Mouse (Mus musculus) liver, embryonic 13.5 days (tissue): ENCODE measurements around the gene Gng11. TPM values are rescaled to one million over a fixed set of nuclear protein-coding genes. Genes with fewer than 3 reads are reported as not detected.

ENCODE experiments used
- ATAC-seq: fragments of 200-750 bp; cut with Nextera tagmentation; 2 replicates; pipeline ENCODE4 v1.8.0; 2017; ENCODE audit warnings: low read depth, mild to moderate bottlenecking, moderate number of reproducible peaks, moderate library complexity
- DNase-seq: peaks from one replicate; pipeline ENCODE4 v3.0.0; 2022
- H3K27ac ChIP-seq: fragments of 300-500 bp; sonication (generic); 2 replicates; pipeline ENCODE4 v1.5.1; 2015; ENCODE audit warnings: moderate library complexity, mild to moderate bottlenecking, inconsistent platforms
- H3K27me3 ChIP-seq: fragments of 300-500 bp; sonication (generic); 2 replicates; pipeline ENCODE4 v1.6.1; 2015; ENCODE audit warnings: mild to moderate bottlenecking, inconsistent platforms
- H3K36me3 ChIP-seq: fragments of 300-500 bp; sonication (generic); 2 replicates; pipeline ENCODE4 v1.6.1; 2015; ENCODE audit warnings: mild to moderate bottlenecking, inconsistent platforms
- H3K4me1 ChIP-seq: fragments of 300-500 bp; sonication (generic); replicated peaks from 2 replicates; pipeline ENCODE4 v1.6.1; 2015; ENCODE audit warnings: inconsistent platforms
- H3K4me2 ChIP-seq: fragments of 300-500 bp; sonication (generic); 2 replicates; pipeline ENCODE4 v1.6.1; 2015; ENCODE audit warnings: inconsistent platforms, mild to moderate bottlenecking, moderate library complexity
- H3K4me3 ChIP-seq: fragments of 300-500 bp; sonication (generic); replicated peaks from 2 replicates; pipeline ENCODE4 v1.5.1; 2015; ENCODE audit warnings: mild to moderate bottlenecking, inconsistent platforms
- H3K9ac ChIP-seq: fragments of 300-500 bp; sonication (generic); 2 replicates; pipeline ENCODE4 v1.6.1; 2015; ENCODE audit warnings: mild to moderate bottlenecking, inconsistent platforms
- H3K9me3 ChIP-seq: fragments of 300-500 bp; sonication (generic); replicated peaks from 2 replicates; pipeline ENCODE4 v1.6.1; 2016; ENCODE audit warnings: inconsistent platforms
- WGBS: fragments of 180-500 bp; shearing (Covaris S2); methylation state at CpG from one replicate; pipeline ENCODE4 v1.1.7; 2015; ENCODE audit not compliant: insufficient replicate concordance; 5-methylcytosine and 5-hydroxymethylcytosine counted together
- polyA plus RNA-seq: library from polyadenylated mRNA; unstranded; fragments of >200 nt; fragmentation: Nextera tagmentation; extraction: Ambion mirVana; gene quantifications from 2 replicates; pipeline ENCODE4 v1.2.1, GENCODE M21; 2015

Gng11 gene
- polyA plus RNA-seq: 21.1 and 24.5 TPM in 2 replicates

DNA sequence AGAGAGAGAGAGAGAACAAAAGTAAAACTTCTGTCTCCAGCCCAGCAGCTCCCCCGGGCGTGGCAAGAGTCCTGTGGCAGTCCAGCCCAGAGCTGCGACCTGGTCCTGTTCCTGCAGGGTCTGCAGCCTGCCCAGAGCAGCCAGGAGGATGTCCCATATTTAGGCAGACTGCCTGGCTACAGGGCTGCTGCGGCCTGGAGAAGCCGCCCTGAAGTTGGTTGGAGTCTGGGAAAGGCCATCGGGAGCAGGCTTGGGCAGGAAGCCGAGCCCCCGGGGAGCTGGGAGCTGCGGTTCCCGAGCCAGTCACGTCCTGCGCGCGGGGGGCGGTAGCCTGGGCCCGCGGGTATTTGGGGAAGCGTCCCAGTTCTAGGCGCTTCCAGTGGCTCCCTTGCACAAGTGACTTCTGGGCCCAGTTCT is at the start of gene Gng11:
TSS of gene Gng11 (plus strand) at position 15 of the 417 bp plus-strand sequence.
- ATAC-seq (peak; percentile 76), DNase-seq (peak; percentile 4)
- Histone ChIP-seq H3K9ac (peak within 1 kb of the TSS; percentile 63), H3K27ac (peak within 1 kb of the TSS; percentile 69), H3K36me3 (no peaks in the 10 kb centered on the region), H3K4me1 (no peaks in the 10 kb centered on the region), H3K4me2 (peak within 1 kb of the TSS; percentile 65), H3K4me3 (peak within 1 kb of the TSS; percentile 56), H3K27me3 (no peaks in the 10 kb centered on the region), H3K9me3 (no peaks in the 10 kb centered on the region)
- WGBS: under 1% methylated on average over 19 of the region's 19 CpGs

DNA sequence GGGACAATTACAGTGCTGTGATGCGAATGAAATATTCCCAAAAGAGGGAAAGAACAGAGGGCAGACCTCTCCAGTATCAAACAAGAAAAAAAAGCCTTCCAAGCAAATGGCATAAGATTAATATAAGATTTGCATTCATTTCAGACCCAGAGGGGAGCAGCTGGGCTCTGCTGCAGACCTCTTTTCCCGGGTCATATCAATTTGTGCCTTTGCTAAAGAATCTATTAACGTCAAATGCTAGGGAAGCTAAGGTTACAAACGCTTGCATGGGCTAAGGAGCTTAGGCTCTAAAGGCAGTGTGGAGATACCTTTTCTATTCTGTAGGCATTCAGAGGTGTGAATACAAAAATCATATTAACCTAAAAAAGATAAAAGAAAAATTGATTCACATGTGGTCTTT is 48.7 kb upstream of the Gng11 start:
- H3K9ac ChIP-seq: no peak overlapping the region
- no peaks in the 10 kb centered on the region for H3K36me3 ChIP-seq
- H3K4me1 ChIP-seq: no peaks in the 10 kb centered on the region
- no peaks in the 10 kb centered on the region for H3K9me3 ChIP-seq
- no peak overlapping the region for H3K27ac ChIP-seq
- H3K4me2 ChIP-seq: no peak overlapping the region
- 55% methylated on average over 4 of the region's 4 CpGs for WGBS
- ATAC-seq (no peak), DNase-seq (no peak)
- H3K27me3 ChIP-seq: no peaks in the 10 kb centered on the region
- no peak overlapping the region for H3K4me3 ChIP-seq

DNA sequence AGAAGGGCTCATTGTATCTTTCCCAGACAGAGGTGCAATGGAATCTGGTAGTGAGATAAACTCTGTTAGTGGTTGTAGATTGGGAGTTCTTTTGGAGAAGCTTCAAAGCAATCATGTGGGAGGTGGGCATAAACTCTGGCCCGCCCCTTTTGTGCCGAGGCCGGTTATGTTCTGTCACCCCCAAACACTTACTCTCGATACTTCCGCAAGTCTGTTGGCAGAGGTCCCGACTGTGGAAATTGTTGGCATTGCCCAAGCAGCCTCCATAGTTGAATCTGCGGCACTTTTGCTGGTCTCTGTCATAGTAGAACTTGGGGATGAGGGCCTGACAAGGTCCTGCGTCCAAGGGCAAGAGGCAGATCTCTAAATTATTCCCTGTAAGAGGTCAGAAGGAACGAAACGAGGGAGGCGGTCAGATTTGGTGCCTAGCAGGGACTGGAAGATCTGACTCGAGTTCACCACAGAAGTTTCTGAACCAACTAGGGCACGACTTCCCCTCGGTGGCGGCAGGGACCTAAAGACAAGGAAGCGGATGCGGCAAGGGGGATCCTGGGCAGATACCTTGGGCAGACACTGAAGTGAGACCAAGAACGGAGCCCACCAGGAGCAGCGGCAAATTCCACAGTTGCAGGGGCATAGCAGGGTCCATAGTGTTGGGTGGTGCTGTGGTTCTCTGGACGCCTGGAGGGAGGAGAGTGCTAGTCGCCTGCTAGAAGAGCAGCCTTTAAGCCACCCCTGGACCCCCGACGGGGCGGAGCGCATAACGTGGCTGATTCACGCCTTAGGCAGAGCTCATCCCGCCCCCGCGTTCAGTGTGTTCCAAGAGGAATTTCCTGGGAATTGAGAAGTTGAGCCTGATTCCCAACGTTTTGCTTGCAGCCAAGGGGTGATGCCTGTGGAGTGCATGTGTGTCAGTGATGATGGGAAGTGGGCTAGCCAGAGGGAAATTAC is 35.8 kb upstream of the Gng11 start:
- Histone ChIP-seq H3K4me2 (peak overlapping the region; percentile 48), H3K27me3 (no peaks in the 10 kb centered on the region), H3K4me1 (0 out of 2 replicates have a peak, but pooled peaks cover 4% of the 10 kb centered on the region), H3K36me3 (no peaks in the 10 kb centered on the region), H3K4me3 (peak overlapping the region; percentile 25), H3K27ac (no peak overlapping the region), H3K9me3 (no peaks in the 10 kb centered on the region), H3K9ac (no peak overlapping the region)
- no peak for DNase-seq
- 16% methylated on average over 31 of the region's 31 CpGs for WGBS
- no peak for ATAC-seq

DNA sequence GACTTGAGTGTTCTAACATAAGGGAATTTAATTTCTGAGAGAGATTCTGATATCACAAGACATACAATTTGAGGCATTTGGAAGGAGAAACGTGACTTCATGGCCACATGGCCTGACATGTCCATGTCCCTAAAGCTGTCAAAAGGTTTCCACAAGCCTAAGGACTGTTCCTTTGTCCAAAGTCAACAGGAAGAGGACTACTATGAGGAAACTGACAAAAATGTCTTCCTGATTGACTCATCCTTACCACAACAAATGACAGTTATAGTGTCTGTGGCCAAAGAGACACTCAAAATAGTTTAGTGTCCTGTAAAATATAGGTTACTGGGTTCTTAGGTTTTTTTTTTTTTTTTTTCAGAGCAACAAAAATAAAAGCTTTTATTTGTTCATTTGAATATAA is 30.0 kb upstream of the Gng11 start:
- no peak for ATAC-seq
- H3K36me3 ChIP-seq: no peaks in the 10 kb centered on the region
- no peak overlapping the region for H3K27ac ChIP-seq
- no peaks in the 10 kb centered on the region for H3K27me3 ChIP-seq
- H3K4me2 ChIP-seq: no peak overlapping the region
- WGBS: 8% methylated on average over 1 of the region's 1 CpGs
- H3K4me3 ChIP-seq: no peak overlapping the region
- no peaks in the 10 kb centered on the region for H3K4me1 ChIP-seq
- no peak overlapping the region for H3K9ac ChIP-seq
- no peak for DNase-seq
- H3K9me3 ChIP-seq: no peaks in the 10 kb centered on the region

DNA sequence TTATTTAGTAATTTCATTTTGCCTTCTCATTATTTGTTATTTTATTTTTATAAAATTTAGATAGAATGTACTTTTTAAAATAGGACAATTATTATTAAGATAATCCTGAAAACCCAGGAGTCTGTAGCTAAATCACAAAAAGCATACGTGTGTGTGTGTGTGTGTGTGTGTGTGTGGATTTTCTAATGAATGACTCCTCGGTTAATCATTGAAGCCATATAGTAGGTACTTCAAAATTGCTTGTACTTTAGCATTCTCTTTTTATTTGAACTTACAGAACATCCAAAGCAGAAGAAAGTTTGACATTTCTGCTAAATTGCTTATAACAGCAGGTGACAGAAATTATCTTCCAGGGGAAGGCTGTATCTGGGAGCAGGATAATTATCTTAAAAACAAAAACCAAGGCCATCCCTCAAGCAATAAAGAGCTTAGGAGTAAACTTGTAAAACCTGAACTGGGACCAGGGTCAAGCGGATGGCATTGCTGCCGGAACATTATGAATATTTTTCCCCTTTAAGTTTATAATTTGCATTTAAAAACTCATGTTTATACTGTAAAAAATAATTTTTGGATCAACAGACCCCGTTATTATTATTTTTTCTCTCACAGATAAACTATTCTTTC is 20.9 kb upstream of the Gng11 start:
- H3K9me3 ChIP-seq: no peaks in the 10 kb centered on the region
- no peak overlapping the region for H3K4me3 ChIP-seq
- no peak for DNase-seq
- no peak overlapping the region for H3K9ac ChIP-seq
- no peaks in the 10 kb centered on the region for H3K27me3 ChIP-seq
- no peaks in the 10 kb centered on the region for H3K36me3 ChIP-seq
- ATAC-seq: no peak
- H3K27ac ChIP-seq: no peak overlapping the region
- WGBS: 69% methylated on average over 5 of the region's 5 CpGs
- H3K4me2 ChIP-seq: no peak overlapping the region
- no peaks in the 10 kb centered on the region for H3K4me1 ChIP-seq

DNA sequence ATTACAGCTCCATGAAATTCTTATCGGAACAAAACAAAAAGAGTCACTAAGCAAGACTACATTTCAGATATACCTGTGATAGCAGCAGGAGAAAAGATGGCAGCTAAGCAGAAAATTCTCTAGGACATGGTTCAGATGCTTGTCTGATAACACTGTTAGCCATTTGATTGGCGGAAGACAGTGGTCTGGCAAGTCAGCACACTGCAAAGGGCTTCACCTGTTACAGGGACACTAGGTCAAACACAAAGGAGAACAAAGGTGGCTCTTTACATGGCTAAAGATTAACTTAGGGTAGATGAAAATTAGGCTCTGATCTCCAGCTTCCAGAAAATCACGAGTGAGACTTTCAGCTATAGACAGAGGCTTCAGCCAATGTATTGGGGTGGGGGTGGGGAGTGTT is 15.0 kb upstream of the Gng11 start, which contains the start of gene Tfpi2:
TSS of gene Tfpi2 (minus strand) at position 170 of the 400 bp plus-strand sequence.
- no peaks in the 10 kb centered on the region for H3K36me3 ChIP-seq
- H3K9ac ChIP-seq: no peak within 1 kb of the TSS
- WGBS: 64% methylated on average over 3 of the region's 3 CpGs
- 0 out of 2 replicates have a peak within 1 kb of the TSS, but pooled peaks have one; percentile 7 for H3K4me3 ChIP-seq
- no peaks in the 10 kb centered on the region for H3K9me3 ChIP-seq
- no peaks in the 10 kb centered on the region for H3K27me3 ChIP-seq
- DNase-seq: no peak
- no peaks in the 10 kb centered on the region for H3K4me1 ChIP-seq
- H3K4me2 ChIP-seq: no peak within 1 kb of the TSS
- H3K27ac ChIP-seq: peak within 1 kb of the TSS; percentile 3
- ATAC-seq: peak; percentile 83

DNA sequence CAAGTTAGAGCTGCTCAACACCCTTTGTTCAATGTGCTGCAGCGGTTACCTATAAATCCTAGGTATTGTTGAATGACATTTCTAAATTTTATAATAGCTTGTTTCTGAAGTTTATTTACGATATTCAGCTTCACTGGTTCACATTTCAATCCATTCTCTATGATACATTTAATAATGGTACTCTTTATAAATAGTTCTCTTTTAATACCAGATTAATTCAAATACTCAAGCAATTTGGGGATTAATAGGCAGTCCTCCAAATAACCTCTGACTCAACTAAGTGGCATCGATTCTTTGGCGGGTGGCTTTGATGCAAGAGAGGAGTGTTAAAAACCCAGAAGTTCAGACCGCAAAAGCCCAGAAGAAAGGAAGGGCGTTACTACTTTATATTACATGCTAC is 10.2 kb upstream of the Gng11 start, which contains the start of gene Gngt1:
TSS of gene Gngt1 (plus strand) at position 301 of the 400 bp plus-strand sequence.
- 69% methylated on average over 6 of the region's 6 CpGs for WGBS
- H3K4me2 ChIP-seq: no peak within 1 kb of the TSS

DNA sequence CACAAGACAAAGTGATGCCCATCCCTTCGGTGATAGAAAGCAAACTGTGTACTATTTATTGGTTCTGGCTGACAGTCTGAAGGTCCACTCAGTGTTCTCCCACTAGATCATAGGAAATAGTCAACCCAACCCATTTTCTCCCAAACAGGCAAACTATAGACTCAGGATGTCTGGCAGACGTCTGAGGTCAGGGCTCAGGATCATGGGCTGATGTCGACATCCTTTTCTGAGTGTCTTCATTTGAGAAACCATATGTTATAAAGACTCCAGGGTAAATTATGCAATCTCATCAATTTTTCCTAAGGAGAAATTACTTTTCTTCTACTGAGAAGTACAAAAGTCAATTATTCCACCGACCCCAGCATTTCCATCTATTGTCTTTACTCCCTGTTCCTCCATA is 5.6 kb upstream of the Gng11 start:
- no peak overlapping the region for H3K27ac ChIP-seq
- no peak overlapping the region for H3K4me3 ChIP-seq
- no peak overlapping the region for H3K9ac ChIP-seq
- no peaks in the 10 kb centered on the region for H3K27me3 ChIP-seq
- 41% methylated on average over 4 of the region's 4 CpGs for WGBS
- DNase-seq (no peak), ATAC-seq (no peak)
- no peak overlapping the region for H3K4me2 ChIP-seq
- no peaks in the 10 kb centered on the region for H3K4me1 ChIP-seq
- H3K36me3 ChIP-seq: no peaks in the 10 kb centered on the region
- no peaks in the 10 kb centered on the region for H3K9me3 ChIP-seq

More for the DNA sequence above, 10.2 kb upstream of the Gng11 start, which contains the start of gene Gngt1:
- Histone ChIP-seq H3K4me3 (no peak within 1 kb of the TSS), H3K36me3 (no peaks in the 10 kb centered on the region), H3K27me3 (no peaks in the 10 kb centered on the region), H3K9me3 (no peaks in the 10 kb centered on the region), H3K4me1 (no peaks in the 10 kb centered on the region), H3K9ac (no peak within 1 kb of the TSS), H3K27ac (no peak within 1 kb of the TSS)
- DNase-seq (no peak), ATAC-seq (no peak)

DNA sequence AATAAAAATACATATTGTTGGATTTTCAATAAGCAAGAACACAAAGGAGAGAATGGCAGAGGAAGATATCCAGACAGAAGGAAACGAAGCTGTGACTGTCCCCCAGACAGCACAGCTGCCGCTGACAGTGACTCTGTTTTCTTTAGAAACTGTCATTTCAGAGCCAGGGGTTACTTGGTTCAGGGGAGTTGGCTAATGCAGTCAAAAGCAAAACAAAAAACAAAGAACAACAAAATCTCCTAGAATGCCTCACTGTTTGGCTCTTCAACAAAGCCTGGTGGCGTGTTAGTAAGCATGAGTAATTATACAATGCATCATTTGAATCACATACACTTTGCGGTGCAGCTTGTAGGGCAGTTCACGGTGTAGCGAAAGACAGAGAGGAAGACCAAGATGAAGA is 4.4 kb upstream of the Gng11 start:
- H3K36me3 ChIP-seq: no peaks in the 10 kb centered on the region
- no peaks in the 10 kb centered on the region for H3K9me3 ChIP-seq
- ATAC-seq (no peak), DNase-seq (no peak)
- H3K4me2 ChIP-seq: no peak overlapping the region
- no peaks in the 10 kb centered on the region for H3K4me1 ChIP-seq
- no peak overlapping the region for H3K27ac ChIP-seq
- WGBS: 66% methylated on average over 6 of the region's 6 CpGs
- no peaks in the 10 kb centered on the region for H3K27me3 ChIP-seq
- no peak overlapping the region for H3K4me3 ChIP-seq
- H3K9ac ChIP-seq: no peak overlapping the region

DNA sequence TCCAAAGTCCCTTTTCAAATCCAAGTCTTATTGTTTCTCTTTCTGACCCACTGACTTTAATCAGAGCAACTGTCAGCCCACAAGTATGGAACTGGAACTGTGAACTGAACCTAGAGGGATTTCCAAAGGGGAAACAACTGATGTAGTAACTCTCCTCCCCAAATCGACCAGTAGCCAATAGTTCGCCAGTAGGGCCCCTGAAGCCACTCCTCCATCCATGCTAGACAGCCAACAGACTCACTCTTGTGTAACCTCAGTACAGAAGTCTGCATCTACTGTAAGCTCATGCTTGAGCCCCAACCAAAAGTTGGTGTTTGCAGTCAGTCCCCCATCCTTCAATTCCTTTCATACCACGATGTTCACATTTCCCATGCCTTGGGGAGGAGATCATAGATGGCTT is 3.0 kb upstream of the Gng11 start:
- peak; percentile 36; the same call in 1 of the 2 replicates for ATAC-seq

DNA sequence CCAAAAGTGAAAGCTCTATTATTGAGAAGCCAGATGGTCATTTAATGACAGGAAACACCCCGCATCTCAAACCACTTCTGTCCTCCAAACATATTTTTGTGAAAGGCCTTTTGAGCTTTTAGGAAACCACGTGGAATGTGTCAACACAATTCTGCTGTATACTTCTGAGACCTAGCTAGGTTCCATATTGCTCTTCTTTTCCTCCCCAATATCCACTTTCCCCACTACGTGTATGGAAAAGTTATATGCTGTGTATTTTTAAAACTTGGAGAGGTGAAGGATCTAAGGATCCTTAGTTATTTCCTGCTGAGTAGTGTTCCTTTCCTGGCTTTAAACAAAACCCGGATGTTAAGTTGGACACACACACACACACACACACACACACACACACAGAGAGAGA is 259 bp upstream of the Gng11 start:
- Histone ChIP-seq H3K9me3 (no peaks in the 10 kb centered on the region), H3K9ac (no peak overlapping the region), H3K4me3 (no peak overlapping the region), H3K4me1 (no peaks in the 10 kb centered on the region), H3K27ac (peak overlapping the region; percentile 0; the same call in 1 of the 2 replicates), H3K27me3 (no peaks in the 10 kb centered on the region), H3K36me3 (no peaks in the 10 kb centered on the region), H3K4me2 (peak overlapping the region; percentile 65; the same call in 1 of the 2 replicates)
- no peak for ATAC-seq
- no peak for DNase-seq
- WGBS: 9% methylated on average over 4 of the region's 4 CpGs

More for the DNA sequence above, 3.0 kb upstream of the Gng11 start:
- H3K4me3 ChIP-seq: no peak overlapping the region
- no peaks in the 10 kb centered on the region for H3K27me3 ChIP-seq
- H3K9me3 ChIP-seq: no peaks in the 10 kb centered on the region
- no peak overlapping the region for H3K9ac ChIP-seq
- H3K4me1 ChIP-seq: no peaks in the 10 kb centered on the region
- H3K4me2 ChIP-seq: no peak overlapping the region
- DNase-seq: no peak
- H3K27ac ChIP-seq: no peak overlapping the region
- H3K36me3 ChIP-seq: no peaks in the 10 kb centered on the region
- WGBS: 45% methylated on average over 3 of the region's 3 CpGs
